Mouse (Mus musculus): ENCODE measurements around the gene Snx10. TPM values are rescaled to one million over a fixed set of nuclear protein-coding genes. Genes with fewer than 3 reads are reported as not detected.

Gene Snx10
- polyA plus RNA-seq, 2 experiments: 5.7 to 11.2 TPM

- Histone ChIP-seq H3K4me3 (replicated peaks; ENCODE audit: low read length) (no peak overlapping the region), H3K9me3 (ENCODE audit: control insufficient read depth, low read length) (no peaks in the 10 kb centered on the region), H3K4me2 (replicated peaks; ENCODE audit: low read depth, low read length, severe bottlenecking) (no peak overlapping the region), H3K9ac (ENCODE audit: low read depth, low read length, severe bottlenecking) (no peak overlapping the region), H3K27ac (replicated peaks; ENCODE audit: low read depth, low read length) (no peak overlapping the region), H3K36me3 (ENCODE audit: control insufficient read depth, insufficient read depth, low read length) (peaks cover 28% of the 10 kb centered on the region), H3K27me3 (ENCODE audit: control insufficient read depth, insufficient read depth, low read length) (no peaks in the 10 kb centered on the region), H3K4me1 (ENCODE audit: control insufficient read depth, insufficient read depth, low read length) (peaks cover 6% of the 10 kb centered on the region; the same call in 1 of the 2 replicates)
- DNase-seq (ENCODE audit: low spot score) (no peak), ATAC-seq (ENCODE audit: low FRiP score, low read depth) (no peak)
- 58% methylated on average over 2 of the region's 2 CpGs for WGBS
- TF ChIP-seq POLR2A (IDR thresholded peaks at IDR 0.05; ENCODE audit: borderline replicate concordance, extremely low read depth, insufficient read depth, insufficient read length): no peak
These were observed 38.1 kb upstream of the Snx10 start for GRCm38 (mm10) chr6:51485646-51486045.

GRCm38 (mm10) chr6:51486076-51486710, 37.5 kb upstream of the Snx10 start:
- ATAC-seq (ENCODE audit: low FRiP score, low read depth): no peak
- Histone ChIP-seq H3K27ac (replicated peaks; ENCODE audit: low read depth, low read length) (no peak overlapping the region), H3K27me3 (ENCODE audit: control insufficient read depth, insufficient read depth, low read length) (no peaks in the 10 kb centered on the region), H3K4me2 (replicated peaks; ENCODE audit: low read depth, low read length, severe bottlenecking) (no peak overlapping the region), H3K9ac (ENCODE audit: low read depth, low read length, severe bottlenecking) (no peak overlapping the region), H3K36me3 (ENCODE audit: control insufficient read depth, insufficient read depth, low read length) (peaks cover 23% of the 10 kb centered on the region), H3K9me3 (ENCODE audit: control insufficient read depth, low read length) (no peaks in the 10 kb centered on the region), H3K4me1 (ENCODE audit: control insufficient read depth, insufficient read depth, low read length) (peaks cover 6% of the 10 kb centered on the region; the same call in 1 of the 2 replicates), H3K4me3 (replicated peaks; ENCODE audit: low read length) (no peak overlapping the region)
- 59% methylated on average over 7 of the region's 7 CpGs for WGBS
- DNase-seq (ENCODE audit: low spot score): no peak
- TF ChIP-seq POLR2A (IDR thresholded peaks at IDR 0.05; ENCODE audit: borderline replicate concordance, extremely low read depth, insufficient read depth, insufficient read length): no peak

- DNase-seq (ENCODE audit: low spot score): no peak
- H3K4me2 ChIP-seq (replicated peaks; ENCODE audit: low read depth, low read length, severe bottlenecking): no peak overlapping the region
- no peak for TF ChIP-seq POLR2A (IDR thresholded peaks at IDR 0.05; ENCODE audit: borderline replicate concordance, extremely low read depth, insufficient read depth, insufficient read length)
- no peak for ATAC-seq (ENCODE audit: low FRiP score, low read depth)
- H3K9me3 ChIP-seq (ENCODE audit: control insufficient read depth, low read length): no peaks in the 10 kb centered on the region
- H3K27ac ChIP-seq (replicated peaks; ENCODE audit: low read depth, low read length): no peak overlapping the region
- H3K36me3 ChIP-seq (ENCODE audit: control insufficient read depth, insufficient read depth, low read length): peaks cover 17% of the 10 kb centered on the region
- WGBS: 89% methylated on average over 5 of the region's 5 CpGs
- H3K4me1 ChIP-seq (ENCODE audit: control insufficient read depth, insufficient read depth, low read length): peaks cover 6% of the 10 kb centered on the region; the same call in 1 of the 2 replicates
- H3K4me3 ChIP-seq (replicated peaks; ENCODE audit: low read length): no peak overlapping the region
- no peaks in the 10 kb centered on the region for H3K27me3 ChIP-seq (ENCODE audit: control insufficient read depth, insufficient read depth, low read length)
- H3K9ac ChIP-seq (ENCODE audit: low read depth, low read length, severe bottlenecking): no peak overlapping the region
These were observed 37.0 kb upstream of the Snx10 start for GRCm38 (mm10) chr6:51486731-51487130.

GRCm38 (mm10) chr6:51489787-51490186, 33.9 kb upstream of the Snx10 start:
- no peaks in the 10 kb centered on the region for H3K27me3 ChIP-seq (ENCODE audit: control insufficient read depth, insufficient read depth, low read length)
- WGBS: 37% methylated on average over 2 of the region's 2 CpGs
- peaks cover 6% of the 10 kb centered on the region; the same call in 1 of the 2 replicates for H3K4me1 ChIP-seq (ENCODE audit: control insufficient read depth, insufficient read depth, low read length)
- no peak overlapping the region for H3K4me3 ChIP-seq (replicated peaks; ENCODE audit: low read length)
- no peak overlapping the region for H3K9ac ChIP-seq (ENCODE audit: low read depth, low read length, severe bottlenecking)
- ATAC-seq (ENCODE audit: low FRiP score, low read depth) (no peak; the same call in 1 of the 2 replicates), DNase-seq (ENCODE audit: low spot score) (no peak)
- no peak overlapping the region for H3K27ac ChIP-seq (replicated peaks; ENCODE audit: low read depth, low read length)
- no peak overlapping the region for H3K4me2 ChIP-seq (replicated peaks; ENCODE audit: low read depth, low read length, severe bottlenecking)
- no peaks in the 10 kb centered on the region for H3K36me3 ChIP-seq (ENCODE audit: control insufficient read depth, insufficient read depth, low read length)
- no peak for TF ChIP-seq POLR2A (IDR thresholded peaks at IDR 0.05; ENCODE audit: borderline replicate concordance, extremely low read depth, insufficient read depth, insufficient read length)
- H3K9me3 ChIP-seq (ENCODE audit: control insufficient read depth, low read length): no peaks in the 10 kb centered on the region

- Histone ChIP-seq H3K27me3 (ENCODE audit: control insufficient read depth, insufficient read depth, low read length) (no peaks in the 10 kb centered on the region), H3K4me1 (ENCODE audit: control insufficient read depth, insufficient read depth, low read length) (no peaks in the 10 kb centered on the region), H3K4me3 (replicated peaks; ENCODE audit: low read length) (no peak overlapping the region), H3K9me3 (ENCODE audit: control insufficient read depth, low read length) (no peaks in the 10 kb centered on the region), H3K36me3 (ENCODE audit: control insufficient read depth, insufficient read depth, low read length) (no peaks in the 10 kb centered on the region), H3K4me2 (replicated peaks; ENCODE audit: low read depth, low read length, severe bottlenecking) (no peak overlapping the region), H3K9ac (ENCODE audit: low read depth, low read length, severe bottlenecking) (no peak overlapping the region), H3K27ac (replicated peaks; ENCODE audit: low read depth, low read length) (no peak overlapping the region)
- 58% methylated on average over 8 of the region's 8 CpGs for WGBS
- ATAC-seq (ENCODE audit: low FRiP score, low read depth): no peak
- DNase-seq (ENCODE audit: low spot score): no peak
- no peak for TF ChIP-seq POLR2A (IDR thresholded peaks at IDR 0.05; ENCODE audit: borderline replicate concordance, extremely low read depth, insufficient read depth, insufficient read length)
These were observed 26.2 kb upstream of the Snx10 start for GRCm38 (mm10) chr6:51497321-51498111.
